Mouse (Mus musculus): ENCODE measurements around the gene Wdr48. TPM values are rescaled to one million over a fixed set of nuclear protein-coding genes. Genes with fewer than 3 reads are reported as not detected.

The Wdr48 gene
- 66.1 and 67.7 TPM in 2 replicates for polyA plus RNA-seq (2011; ENCODE audit: insufficient read length, low read depth, missing spikeins)

GRCm38 (mm10) chr9:119894339-119895009 is at the start of gene Wdr48:
TSS of gene Wdr48 (plus strand) at chr9:119894878.
- no peaks in the 10 kb centered on the region for H3K4me1 ChIP-seq (ENCODE audit: control insufficient read depth, insufficient read depth, low read length)
- peak within 1 kb of the TSS; percentile 59 for H3K4me3 ChIP-seq (ENCODE audit: insufficient read depth, low read length)
- TF ChIP-seq POLR2A (IDR thresholded peaks at IDR 0.05; ENCODE audit: low read depth, low read length) = peak; percentile 94
- TF ChIP-seq CTCF (IDR thresholded peaks at IDR 0.05; ENCODE audit: borderline replicate concordance, insufficient read depth, low read length) = no peak
- H3K27ac ChIP-seq (ENCODE audit: insufficient read depth, low read length) = 0 out of 2 replicates have a peak within 1 kb of the TSS, but pooled peaks have one; percentile 28

- Histone ChIP-seq H3K4me3 (ENCODE audit: insufficient read depth, low read length) (no peak overlapping the region), H3K27ac (ENCODE audit: insufficient read depth, low read length) (no peak overlapping the region), H3K4me1 (ENCODE audit: control insufficient read depth, insufficient read depth, low read length) (no peaks in the 10 kb centered on the region)
- TF ChIP-seq POLR2A (IDR thresholded peaks at IDR 0.05; ENCODE audit: low read depth, low read length) (no peak), CTCF (IDR thresholded peaks at IDR 0.05; ENCODE audit: borderline replicate concordance, insufficient read depth, low read length) (no peak)
These were observed 47.5 kb upstream of the Wdr48 start for GRCm38 (mm10) chr9:119847187-119847586.

GRCm38 (mm10) chr9:119848671-119849070 is 46.0 kb upstream of the Wdr48 start:
- TF ChIP-seq POLR2A (IDR thresholded peaks at IDR 0.05; ENCODE audit: low read depth, low read length) (no peak), CTCF (IDR thresholded peaks at IDR 0.05; ENCODE audit: borderline replicate concordance, insufficient read depth, low read length) (no peak)
- H3K27ac ChIP-seq (ENCODE audit: insufficient read depth, low read length) = no peak overlapping the region
- H3K4me3 ChIP-seq (ENCODE audit: insufficient read depth, low read length) = no peak overlapping the region
- no peaks in the 10 kb centered on the region for H3K4me1 ChIP-seq (ENCODE audit: control insufficient read depth, insufficient read depth, low read length)

- Histone ChIP-seq H3K27ac (ENCODE audit: insufficient read depth, low read length) (no peak overlapping the region), H3K4me3 (ENCODE audit: insufficient read depth, low read length) (no peak overlapping the region), H3K4me1 (ENCODE audit: control insufficient read depth, insufficient read depth, low read length) (no peaks in the 10 kb centered on the region)
- TF ChIP-seq CTCF (IDR thresholded peaks at IDR 0.05; ENCODE audit: borderline replicate concordance, insufficient read depth, low read length) = no peak
- no peak for TF ChIP-seq POLR2A (IDR thresholded peaks at IDR 0.05; ENCODE audit: low read depth, low read length)
These were observed 45.5 kb upstream of the Wdr48 start for GRCm38 (mm10) chr9:119849214-119849613.

GRCm38 (mm10) chr9:119852347-119853030 is 42.2 kb upstream of the Wdr48 start:
- no peak for TF ChIP-seq CTCF (IDR thresholded peaks at IDR 0.05; ENCODE audit: borderline replicate concordance, insufficient read depth, low read length)
- no peak for TF ChIP-seq POLR2A (IDR thresholded peaks at IDR 0.05; ENCODE audit: low read depth, low read length)
- Histone ChIP-seq H3K27ac (ENCODE audit: insufficient read depth, low read length) (no peak overlapping the region), H3K4me1 (ENCODE audit: control insufficient read depth, insufficient read depth, low read length) (no peaks in the 10 kb centered on the region), H3K4me3 (ENCODE audit: insufficient read depth, low read length) (no peak overlapping the region)

GRCm38 (mm10) chr9:119853071-119853846 is 41.4 kb upstream of the Wdr48 start:
- Histone ChIP-seq H3K4me1 (ENCODE audit: control insufficient read depth, insufficient read depth, low read length) (no peaks in the 10 kb centered on the region), H3K4me3 (ENCODE audit: insufficient read depth, low read length) (no peak overlapping the region), H3K27ac (ENCODE audit: insufficient read depth, low read length) (no peak overlapping the region)
- TF ChIP-seq CTCF (IDR thresholded peaks at IDR 0.05; ENCODE audit: borderline replicate concordance, insufficient read depth, low read length) (no peak), POLR2A (IDR thresholded peaks at IDR 0.05; ENCODE audit: low read depth, low read length) (no peak)

- no peak for TF ChIP-seq CTCF (IDR thresholded peaks at IDR 0.05; ENCODE audit: borderline replicate concordance, insufficient read depth, low read length)
- TF ChIP-seq POLR2A (IDR thresholded peaks at IDR 0.05; ENCODE audit: low read depth, low read length) = no peak
- Histone ChIP-seq H3K27ac (ENCODE audit: insufficient read depth, low read length) (no peak overlapping the region), H3K4me3 (ENCODE audit: insufficient read depth, low read length) (no peak overlapping the region), H3K4me1 (ENCODE audit: control insufficient read depth, insufficient read depth, low read length) (no peaks in the 10 kb centered on the region)
These were observed 40.5 kb upstream of the Wdr48 start for GRCm38 (mm10) chr9:119854170-119854569.

GRCm38 (mm10) chr9:119887144-119887901 is 7.4 kb upstream of the Wdr48 start:
- TF ChIP-seq POLR2A (IDR thresholded peaks at IDR 0.05; ENCODE audit: low read depth, low read length) = no peak
- no peak for TF ChIP-seq CTCF (IDR thresholded peaks at IDR 0.05; ENCODE audit: borderline replicate concordance, insufficient read depth, low read length)
- Histone ChIP-seq H3K4me3 (ENCODE audit: insufficient read depth, low read length) (no peak overlapping the region), H3K27ac (ENCODE audit: insufficient read depth, low read length) (no peak overlapping the region), H3K4me1 (ENCODE audit: control insufficient read depth, insufficient read depth, low read length) (no peaks in the 10 kb centered on the region)

GRCm38 (mm10) chr9:119888843-119889246 is 5.8 kb upstream of the Wdr48 start:
- H3K4me1 ChIP-seq (ENCODE audit: control insufficient read depth, insufficient read depth, low read length) = no peaks in the 10 kb centered on the region
- TF ChIP-seq CTCF (IDR thresholded peaks at IDR 0.05; ENCODE audit: borderline replicate concordance, insufficient read depth, low read length) = no peak
- no peak for TF ChIP-seq POLR2A (IDR thresholded peaks at IDR 0.05; ENCODE audit: low read depth, low read length)
- no peak overlapping the region for H3K27ac ChIP-seq (ENCODE audit: insufficient read depth, low read length)
- no peak overlapping the region for H3K4me3 ChIP-seq (ENCODE audit: insufficient read depth, low read length)
